Mouse (Mus musculus) kidney, adult 2 months (tissue): ENCODE results near the gene Pigr.

Experiments used
- CTCF ChIP-seq: fragments of 200-500 bp; conservative IDR thresholded peaks from 2 replicates; pipeline ENCODE4 v1.5.1; 2011; ENCODE audit warnings: low read depth, mild to moderate bottlenecking, control low read depth, low read length, moderate library complexity, mixed read lengths; ENCODE audit not compliant: insufficient read depth, insufficient read length
- POLR2A ChIP-seq: fragments of 200-500 bp; IDR thresholded peaks from one replicate; pipeline ENCODE4 v1.6.1; 2011; ENCODE audit warnings: low read depth, low read length, control low read depth

- TF ChIP-seq CTCF = no peak
- TF ChIP-seq POLR2A = no peak
Observed at GRCm38 (mm10) chr1:130826448-130826847, at the start of gene Pigr.
